Mouse (Mus musculus): ENCODE results near the gene Slk. TPM values are rescaled to one million over a fixed set of nuclear protein-coding genes. Genes with fewer than 3 reads are reported as not detected.
A peak's percentile ranks its signal among the peaks of the same experiment; 100 is the strongest.
"Not testable (repeated sequence)": the region's sequence is repeated elsewhere in the genome, so short reads cannot be mapped to it uniquely, and the experiment has no call there.

Slk gene
- polyA plus RNA-seq, 1 experiment, result 23.7 TPM

- no peak for DNase-seq (ENCODE audit: low read depth)
- TF ChIP-seq POLR2A (IDR thresholded peaks at IDR 0.05; ENCODE audit: borderline replicate concordance, extremely low read depth, insufficient read depth, insufficient read length, poor library complexity, severe bottlenecking), result no peak
- no peak for TF ChIP-seq CTCF (IDR thresholded peaks at IDR 0.05; ENCODE audit: borderline replicate concordance, extremely low read depth, insufficient read depth, insufficient read length)
Measured at GRCm38 (mm10) chr19:47548432-47549076, 30.9 kb upstream of the Slk start.

- TF ChIP-seq POLR2A (IDR thresholded peaks at IDR 0.05; ENCODE audit: borderline replicate concordance, extremely low read depth, insufficient read depth, insufficient read length, poor library complexity, severe bottlenecking), result no peak
- TF ChIP-seq CTCF (IDR thresholded peaks at IDR 0.05; ENCODE audit: borderline replicate concordance, extremely low read depth, insufficient read depth, insufficient read length), result no peak
- DNase-seq (ENCODE audit: low read depth), result no peak
Measured at GRCm38 (mm10) chr19:47549174-47549573, 30.3 kb upstream of the Slk start.

DNA sequence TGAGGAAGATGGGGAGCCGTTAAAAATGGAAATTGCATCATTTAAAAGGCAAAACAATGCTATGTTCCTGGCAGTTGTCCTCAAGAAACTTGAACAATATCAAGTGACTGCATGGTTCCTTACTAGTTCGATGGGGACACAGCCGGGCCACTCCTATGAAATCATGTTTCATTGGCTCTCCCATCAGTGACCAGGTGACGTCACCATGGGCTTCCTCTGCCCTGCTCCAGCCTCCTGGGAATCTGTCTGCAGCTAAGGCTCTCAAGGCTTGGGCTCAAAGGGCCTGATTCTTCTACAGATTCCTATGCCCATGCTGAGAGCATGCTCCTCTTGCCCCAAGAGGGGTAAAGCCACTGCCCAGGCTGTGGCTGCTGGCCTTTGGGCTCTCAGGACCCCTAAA is 29.9 kb upstream of the Slk start:
- TF ChIP-seq CTCF (IDR thresholded peaks at IDR 0.05; ENCODE audit: borderline replicate concordance, extremely low read depth, insufficient read depth, insufficient read length) (no peak), POLR2A (IDR thresholded peaks at IDR 0.05; ENCODE audit: borderline replicate concordance, extremely low read depth, insufficient read depth, insufficient read length, poor library complexity, severe bottlenecking) (no peak)
- no peak for DNase-seq (ENCODE audit: low read depth)

GRCm38 (mm10) chr19:47559145-47559544 is 20.3 kb upstream of the Slk start:
- DNase-seq (ENCODE audit: low read depth), result no peak
- TF ChIP-seq CTCF (IDR thresholded peaks at IDR 0.05; ENCODE audit: borderline replicate concordance, extremely low read depth, insufficient read depth, insufficient read length), result no peak
- no peak for TF ChIP-seq POLR2A (IDR thresholded peaks at IDR 0.05; ENCODE audit: borderline replicate concordance, extremely low read depth, insufficient read depth, insufficient read length, poor library complexity, severe bottlenecking)

GRCm38 (mm10) chr19:47559751-47560512 is 19.5 kb upstream of the Slk start:
- no peak for TF ChIP-seq POLR2A (IDR thresholded peaks at IDR 0.05; ENCODE audit: borderline replicate concordance, extremely low read depth, insufficient read depth, insufficient read length, poor library complexity, severe bottlenecking)
- TF ChIP-seq CTCF (IDR thresholded peaks at IDR 0.05; ENCODE audit: borderline replicate concordance, extremely low read depth, insufficient read depth, insufficient read length), result no peak

GRCm38 (mm10) chr19:47560544-47561161 is 18.8 kb upstream of the Slk start:
- TF ChIP-seq CTCF (IDR thresholded peaks at IDR 0.05; ENCODE audit: borderline replicate concordance, extremely low read depth, insufficient read depth, insufficient read length), result no peak
- no peak for TF ChIP-seq POLR2A (IDR thresholded peaks at IDR 0.05; ENCODE audit: borderline replicate concordance, extremely low read depth, insufficient read depth, insufficient read length, poor library complexity, severe bottlenecking)
- DNase-seq (ENCODE audit: low read depth), result no peak

More at GRCm38 (mm10) chr19:47559751-47560512, 19.5 kb upstream of the Slk start:
- peak; percentile 37 for DNase-seq (ENCODE audit: low read depth)

GRCm38 (mm10) chr19:47561996-47562441 is 17.5 kb upstream of the Slk start:
- TF ChIP-seq POLR2A (IDR thresholded peaks at IDR 0.05; ENCODE audit: borderline replicate concordance, extremely low read depth, insufficient read depth, insufficient read length, poor library complexity, severe bottlenecking) (no peak), CTCF (IDR thresholded peaks at IDR 0.05; ENCODE audit: borderline replicate concordance, extremely low read depth, insufficient read depth, insufficient read length) (no peak)
- DNase-seq (ENCODE audit: low read depth), result no peak

DNA sequence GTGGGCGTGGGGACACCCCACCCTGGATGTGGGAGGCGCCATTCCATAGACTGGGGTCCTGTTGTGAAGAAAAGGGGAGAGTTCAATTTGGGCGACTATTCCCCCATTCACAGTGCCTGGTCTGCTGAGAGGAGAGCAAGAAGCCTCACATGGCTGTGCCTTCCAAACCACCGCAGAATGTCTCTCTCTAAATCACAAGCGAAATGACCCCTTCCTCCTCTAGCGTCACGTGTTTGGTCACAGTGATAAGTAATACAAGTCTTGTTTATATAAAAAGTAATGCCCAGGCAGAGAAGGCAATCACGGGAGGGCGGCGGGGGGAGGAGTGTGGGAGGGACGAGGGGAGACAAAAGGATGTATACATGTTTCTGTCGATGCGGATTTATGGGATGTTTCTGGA is 15.8 kb upstream of the Slk start:
- DNase-seq (ENCODE audit: low read depth), result no peak
- TF ChIP-seq POLR2A (IDR thresholded peaks at IDR 0.05; ENCODE audit: borderline replicate concordance, extremely low read depth, insufficient read depth, insufficient read length, poor library complexity, severe bottlenecking) (no peak), CTCF (IDR thresholded peaks at IDR 0.05; ENCODE audit: borderline replicate concordance, extremely low read depth, insufficient read depth, insufficient read length) (no peak)

DNA sequence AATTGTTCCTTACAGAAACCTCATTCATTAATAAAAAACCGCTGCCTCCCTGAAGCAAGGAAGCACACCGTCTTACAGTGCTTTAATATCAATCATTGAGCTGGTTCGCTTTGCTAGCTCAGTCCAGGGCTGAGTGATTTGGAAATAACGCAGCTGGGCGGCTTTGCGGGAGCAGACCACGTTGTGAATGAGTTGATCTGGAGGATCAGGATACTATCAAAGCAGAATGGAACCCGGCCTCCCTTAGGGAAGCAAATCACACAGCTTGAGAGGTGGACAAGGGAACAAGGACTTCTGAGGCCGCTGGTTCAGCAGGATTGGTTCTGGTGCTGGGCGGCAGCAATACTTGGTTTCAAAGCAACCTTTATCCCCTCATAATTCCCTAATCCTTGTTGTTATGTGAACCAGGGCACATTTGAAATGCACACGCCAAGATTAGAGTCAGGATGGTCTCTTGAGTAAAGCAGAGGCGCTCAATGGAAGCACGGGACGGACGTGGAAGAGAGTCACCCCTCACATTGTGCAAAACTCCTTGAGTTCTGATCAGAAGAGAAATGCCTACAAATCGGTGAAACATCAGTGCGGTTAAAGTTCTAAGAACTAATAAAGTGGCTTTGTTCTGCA is 14.3 kb upstream of the Slk start:
- peak; percentile 67 for DNase-seq (ENCODE audit: low read depth)
- TF ChIP-seq CTCF (IDR thresholded peaks at IDR 0.05; ENCODE audit: borderline replicate concordance, extremely low read depth, insufficient read depth, insufficient read length), result no peak
- TF ChIP-seq POLR2A (IDR thresholded peaks at IDR 0.05; ENCODE audit: borderline replicate concordance, extremely low read depth, insufficient read depth, insufficient read length, poor library complexity, severe bottlenecking), result no peak

- DNase-seq (ENCODE audit: low read depth), result no peak
- TF ChIP-seq CTCF (IDR thresholded peaks at IDR 0.05; ENCODE audit: borderline replicate concordance, extremely low read depth, insufficient read depth, insufficient read length), result no peak
- no peak for TF ChIP-seq POLR2A (IDR thresholded peaks at IDR 0.05; ENCODE audit: borderline replicate concordance, extremely low read depth, insufficient read depth, insufficient read length, poor library complexity, severe bottlenecking)
Measured at GRCm38 (mm10) chr19:47565994-47566393, 13.5 kb upstream of the Slk start.

DNA sequence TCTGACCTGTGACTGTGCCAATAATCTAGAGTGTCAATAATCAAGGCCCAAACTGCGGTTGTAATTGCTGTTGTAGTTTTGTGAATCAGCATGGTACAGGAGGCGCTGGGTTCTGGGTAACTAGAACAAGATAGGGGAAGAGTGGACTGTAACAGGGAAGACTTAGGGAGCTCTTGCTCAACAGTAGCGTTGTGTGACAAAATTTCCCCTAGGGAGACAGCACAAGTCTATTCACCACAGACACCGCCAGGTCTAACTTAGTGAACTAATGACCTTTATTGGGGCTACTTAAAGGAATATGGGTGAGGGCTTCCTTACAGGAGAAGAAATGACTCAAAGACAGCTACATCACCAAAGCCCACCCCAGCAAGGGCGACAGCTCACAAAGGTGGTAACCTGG is 9.4 kb upstream of the Slk start:
- no peak for TF ChIP-seq CTCF (IDR thresholded peaks at IDR 0.05; ENCODE audit: borderline replicate concordance, extremely low read depth, insufficient read depth, insufficient read length)
- no peak for TF ChIP-seq POLR2A (IDR thresholded peaks at IDR 0.05; ENCODE audit: borderline replicate concordance, extremely low read depth, insufficient read depth, insufficient read length, poor library complexity, severe bottlenecking)

GRCm38 (mm10) chr19:47571981-47572380 is 7.5 kb upstream of the Slk start:
- DNase-seq (ENCODE audit: low read depth), result not testable (repeated sequence)

More for the DNA sequence above, 9.4 kb upstream of the Slk start:
- no peak for DNase-seq (ENCODE audit: low read depth)

All from brain, embryonic 14.5 days (tissue).